Mouse (Mus musculus): Measurements from ENCODE around the gene Adam1a. TPM values are rescaled to one million over a fixed set of nuclear protein-coding genes. Genes with fewer than 3 reads are reported as not detected.
A peak's percentile ranks its signal among the peaks of the same experiment; 100 is the strongest.

Gene Adam1a
- polyA plus RNA-seq, 1 experiment = 3.7 TPM

GRCm38 (mm10) chr5:121581945-121582344, 36.7 kb upstream of the Adam1a start:
- 90% methylated on average over 8 of the region's 8 CpGs for WGBS
- peaks cover 20% of the 10 kb centered on the region for H3K36me3 ChIP-seq (ENCODE audit: control insufficient read depth, insufficient read depth, low read length)
- H3K4me3 ChIP-seq (ENCODE audit: low read depth, low read length) = no peak overlapping the region
- H3K4me1 ChIP-seq (ENCODE audit: control insufficient read depth, insufficient read depth, insufficient read length, low read length) = peaks cover 14% of the 10 kb centered on the region; the same call in 1 of the 2 replicates
- no peaks in the 10 kb centered on the region for H3K27me3 ChIP-seq (ENCODE audit: control insufficient read depth, insufficient read depth, low read length)
- no peak overlapping the region for H3K27ac ChIP-seq (ENCODE audit: insufficient read depth, low read depth, low read length)
- TF ChIP-seq POLR2A (IDR thresholded peaks at IDR 0.05; ENCODE audit: low read depth, low read length) (no peak), CTCF (IDR thresholded peaks at IDR 0.05; ENCODE audit: extremely low read depth, insufficient read length, insufficient replicate concordance, low read depth, low read length) (no peak)

- 90% methylated on average over 11 of the region's 11 CpGs for WGBS
- no peaks in the 10 kb centered on the region for H3K27me3 ChIP-seq (ENCODE audit: control insufficient read depth, insufficient read depth, low read length)
- H3K4me3 ChIP-seq (ENCODE audit: low read depth, low read length) = no peak overlapping the region
- TF ChIP-seq CTCF (IDR thresholded peaks at IDR 0.05; ENCODE audit: extremely low read depth, insufficient read length, insufficient replicate concordance, low read depth, low read length) = no peak
- no peak overlapping the region for H3K27ac ChIP-seq (ENCODE audit: insufficient read depth, low read depth, low read length)
- no peaks in the 10 kb centered on the region for H3K4me1 ChIP-seq (ENCODE audit: control insufficient read depth, insufficient read depth, insufficient read length, low read length)
- H3K36me3 ChIP-seq (ENCODE audit: control insufficient read depth, insufficient read depth, low read length) = peaks cover 61% of the 10 kb centered on the region
Observed at GRCm38 (mm10) chr5:121576927-121577488, 31.7 kb upstream of the Adam1a start.

- Histone ChIP-seq H3K36me3 (ENCODE audit: control insufficient read depth, insufficient read depth, low read length) (peaks cover 71% of the 10 kb centered on the region), H3K27me3 (ENCODE audit: control insufficient read depth, insufficient read depth, low read length) (no peaks in the 10 kb centered on the region), H3K4me1 (ENCODE audit: control insufficient read depth, insufficient read depth, insufficient read length, low read length) (no peaks in the 10 kb centered on the region), H3K4me3 (ENCODE audit: low read depth, low read length) (no peak overlapping the region), H3K27ac (ENCODE audit: insufficient read depth, low read depth, low read length) (no peak overlapping the region)
- TF ChIP-seq CTCF (IDR thresholded peaks at IDR 0.05; ENCODE audit: extremely low read depth, insufficient read length, insufficient replicate concordance, low read depth, low read length) (no peak), POLR2A (IDR thresholded peaks at IDR 0.05; ENCODE audit: low read depth, low read length) (no peak)
- 96% methylated on average over 11 of the region's 11 CpGs for WGBS
Observed at GRCm38 (mm10) chr5:121575867-121576266, 30.6 kb upstream of the Adam1a start.

- peaks cover 73% of the 10 kb centered on the region for H3K36me3 ChIP-seq (ENCODE audit: control insufficient read depth, insufficient read depth, low read length)
- no peaks in the 10 kb centered on the region for H3K4me1 ChIP-seq (ENCODE audit: control insufficient read depth, insufficient read depth, insufficient read length, low read length)
- H3K27ac ChIP-seq (ENCODE audit: insufficient read depth, low read depth, low read length) = no peak overlapping the region
- 86% methylated on average over 13 of the region's 13 CpGs for WGBS
- no peaks in the 10 kb centered on the region for H3K27me3 ChIP-seq (ENCODE audit: control insufficient read depth, insufficient read depth, low read length)
- H3K4me3 ChIP-seq (ENCODE audit: low read depth, low read length) = no peak overlapping the region
- TF ChIP-seq POLR2A (IDR thresholded peaks at IDR 0.05; ENCODE audit: low read depth, low read length) (no peak), CTCF (IDR thresholded peaks at IDR 0.05; ENCODE audit: extremely low read depth, insufficient read length, insufficient replicate concordance, low read depth, low read length) (no peak)
Observed at GRCm38 (mm10) chr5:121574145-121574544, 28.9 kb upstream of the Adam1a start.

- H3K27me3 ChIP-seq (ENCODE audit: control insufficient read depth, insufficient read depth, low read length) = no peaks in the 10 kb centered on the region
- TF ChIP-seq CTCF (IDR thresholded peaks at IDR 0.05; ENCODE audit: extremely low read depth, insufficient read length, insufficient replicate concordance, low read depth, low read length) = no peak
- no peak for TF ChIP-seq POLR2A (IDR thresholded peaks at IDR 0.05; ENCODE audit: low read depth, low read length)
- H3K36me3 ChIP-seq (ENCODE audit: control insufficient read depth, insufficient read depth, low read length) = peaks cover 64% of the 10 kb centered on the region
Observed at GRCm38 (mm10) chr5:121570787-121571186, 25.5 kb upstream of the Adam1a start.

GRCm38 (mm10) chr5:121569881-121570420, 24.7 kb upstream of the Adam1a start:
- Histone ChIP-seq H3K4me1 (ENCODE audit: control insufficient read depth, insufficient read depth, insufficient read length, low read length) (peaks cover 18% of the 10 kb centered on the region; the same call in 1 of the 2 replicates), H3K27ac (ENCODE audit: insufficient read depth, low read depth, low read length) (no peak overlapping the region), H3K36me3 (ENCODE audit: control insufficient read depth, insufficient read depth, low read length) (peaks cover 57% of the 10 kb centered on the region), H3K27me3 (ENCODE audit: control insufficient read depth, insufficient read depth, low read length) (no peaks in the 10 kb centered on the region), H3K4me3 (ENCODE audit: low read depth, low read length) (no peak overlapping the region)
- TF ChIP-seq POLR2A (IDR thresholded peaks at IDR 0.05; ENCODE audit: low read depth, low read length) = no peak
- no peak for TF ChIP-seq CTCF (IDR thresholded peaks at IDR 0.05; ENCODE audit: extremely low read depth, insufficient read length, insufficient replicate concordance, low read depth, low read length)
- WGBS = 80% methylated on average over 9 of the region's 9 CpGs

More at GRCm38 (mm10) chr5:121570787-121571186, 25.5 kb upstream of the Adam1a start:
- 72% methylated on average over 1 of the region's 1 CpGs for WGBS
- H3K27ac ChIP-seq (ENCODE audit: insufficient read depth, low read depth, low read length) = no peak overlapping the region
- no peak overlapping the region for H3K4me3 ChIP-seq (ENCODE audit: low read depth, low read length)
- H3K4me1 ChIP-seq (ENCODE audit: control insufficient read depth, insufficient read depth, insufficient read length, low read length) = peaks cover 11% of the 10 kb centered on the region; the same call in 1 of the 2 replicates

- peaks cover 23% of the 10 kb centered on the region for H3K36me3 ChIP-seq (ENCODE audit: control insufficient read depth, insufficient read depth, low read length)
- WGBS = 37% methylated on average over 16 of the region's 16 CpGs
- peak overlapping the region; percentile 79 for H3K27ac ChIP-seq (ENCODE audit: insufficient read depth, low read depth, low read length)
Observed at GRCm38 (mm10) chr5:121566035-121566681, 20.9 kb upstream of the Adam1a start.

More at GRCm38 (mm10) chr5:121566035-121566681, 20.9 kb upstream of the Adam1a start:
- TF ChIP-seq POLR2A (IDR thresholded peaks at IDR 0.05; ENCODE audit: low read depth, low read length) (no peak), CTCF (IDR thresholded peaks at IDR 0.05; ENCODE audit: extremely low read depth, insufficient read length, insufficient replicate concordance, low read depth, low read length) (0 out of 2 replicates have a peak, but pooled peaks have one; percentile 1)
- Histone ChIP-seq H3K27me3 (ENCODE audit: control insufficient read depth, insufficient read depth, low read length) (no peaks in the 10 kb centered on the region), H3K4me1 (ENCODE audit: control insufficient read depth, insufficient read depth, insufficient read length, low read length) (peaks cover 25% of the 10 kb centered on the region; the same call in 1 of the 2 replicates), H3K4me3 (ENCODE audit: low read depth, low read length) (no peak overlapping the region)
